Mouse (Mus musculus): ENCODE measurements around the gene Exph5.

The Exph5 gene

DNA sequence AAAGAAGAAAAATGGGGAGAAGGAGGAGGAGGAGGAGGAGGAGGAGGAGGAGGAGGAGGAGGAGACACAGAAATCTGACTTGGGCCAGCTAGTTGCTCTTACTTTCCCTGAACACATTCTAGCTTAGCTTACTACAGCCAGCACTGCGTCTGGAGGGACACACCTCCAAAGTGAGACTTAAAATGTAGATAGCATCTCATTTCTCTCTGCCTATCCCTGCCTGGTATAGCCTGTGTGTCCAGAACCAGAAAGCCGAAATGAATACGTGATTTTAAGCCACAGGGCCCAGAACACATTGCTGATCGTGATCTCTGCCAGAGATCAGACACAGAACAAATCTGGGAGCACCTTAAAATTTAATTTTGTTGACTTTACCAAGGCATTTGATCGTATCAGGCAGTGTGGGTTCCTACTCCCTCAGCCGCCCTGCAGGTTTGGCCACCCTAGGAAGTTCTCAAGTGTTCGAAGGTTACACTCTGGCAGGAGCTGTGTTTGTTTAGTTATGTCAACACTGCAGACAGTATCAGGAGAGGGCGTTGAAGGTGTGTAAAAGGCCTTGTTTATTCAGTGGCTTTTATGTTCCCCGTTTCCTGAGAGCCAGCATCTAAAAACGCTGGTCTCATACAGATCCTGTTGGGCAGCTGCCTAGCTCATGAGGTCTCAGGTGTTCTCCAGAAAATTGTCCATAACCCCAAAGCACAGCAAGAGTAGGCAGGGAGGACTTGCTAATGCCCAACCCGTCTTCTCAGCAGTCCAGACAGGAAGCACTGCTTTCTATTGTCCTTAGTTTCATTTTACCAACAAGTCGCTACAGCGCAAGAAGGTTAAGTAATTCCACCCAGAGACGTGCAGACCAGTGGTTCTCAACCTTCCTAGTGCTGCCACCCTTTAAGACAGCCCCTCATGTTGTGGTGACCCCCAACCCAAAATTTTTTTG lies 55.0 kb downstream of the Exph5 start:
- DNase-seq (ENCODE audit: low read depth, low spot score): no peak

DNA sequence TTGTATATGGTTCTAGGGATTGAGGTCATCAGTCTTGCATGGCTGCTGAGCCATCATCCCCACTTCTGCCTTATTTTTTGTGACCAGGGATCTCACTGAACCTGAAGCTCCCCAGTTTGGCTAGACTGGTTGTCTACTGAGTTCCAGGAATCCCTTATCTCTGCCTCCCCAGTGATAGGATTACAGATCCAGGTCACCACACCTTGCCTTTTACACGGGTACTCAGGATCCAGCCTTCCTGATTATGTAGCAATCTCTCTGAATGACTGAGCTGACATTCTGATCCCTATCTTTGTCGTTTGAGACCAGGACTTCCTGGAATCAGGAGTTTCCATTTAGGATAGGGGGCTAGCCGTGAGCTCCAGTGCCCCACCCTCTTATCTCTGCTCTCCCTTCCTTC lies 69.9 kb downstream of the Exph5 start:
- DNase-seq (ENCODE audit: low read depth, low spot score): no peak

- DNase-seq (ENCODE audit: low read depth, low spot score): no peak
These were observed 74.4 kb downstream of the Exph5 start for GRCm38 (mm10) chr9:53375907-53376306.

- no peak for DNase-seq (ENCODE audit: low read depth, low spot score)
These were observed 75.3 kb downstream of the Exph5 start for GRCm38 (mm10) chr9:53376820-53377219.

GRCm38 (mm10) chr9:53377597-53377996 lies 76.1 kb downstream of the Exph5 start:
- DNase-seq (ENCODE audit: low read depth, low spot score): no peak

DNA sequence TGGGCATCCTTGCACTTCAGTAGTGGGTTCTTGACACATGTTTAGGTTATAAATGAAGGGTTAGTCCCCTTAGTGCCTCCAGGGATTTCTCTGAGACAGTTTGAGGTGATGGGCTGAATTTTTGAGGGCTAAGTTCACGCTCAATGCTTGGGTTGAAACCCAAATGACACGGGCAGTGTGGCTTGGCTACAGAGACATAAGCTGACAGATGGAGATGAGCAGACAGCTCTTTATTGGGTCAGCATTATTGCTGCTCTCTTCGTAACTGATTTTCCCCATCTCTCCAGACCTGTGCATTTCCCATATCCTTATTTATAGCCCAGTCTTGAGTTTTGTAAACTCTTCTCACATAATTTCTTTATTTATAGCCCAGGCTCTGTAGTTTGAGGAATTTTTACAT lies 76.7 kb downstream of the Exph5 start:
- DNase-seq (ENCODE audit: low read depth, low spot score): no peak

DNA sequence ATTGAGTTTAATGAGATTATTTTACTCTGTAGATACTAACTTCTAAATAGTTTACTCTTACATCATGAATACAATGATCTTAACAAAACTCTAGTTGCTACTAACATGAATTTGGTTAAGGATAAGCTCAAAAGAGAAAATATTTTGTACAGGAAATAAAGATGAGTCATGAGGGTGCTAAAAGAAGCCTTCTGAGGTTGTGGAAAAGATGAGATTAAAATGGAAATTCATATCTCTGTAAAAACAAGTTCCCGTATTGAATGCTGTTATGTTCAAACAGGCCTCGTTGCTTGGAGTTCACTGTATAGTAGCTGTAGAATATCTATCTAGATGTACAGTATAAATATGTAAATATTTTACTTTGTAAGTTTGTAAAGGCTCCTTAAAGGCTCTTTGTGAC lies 79.1 kb downstream of the Exph5 start:
- no peak for DNase-seq (ENCODE audit: low read depth, low spot score)

- DNase-seq (ENCODE audit: low read depth, low spot score): no peak
These were observed 79.7 kb downstream of the Exph5 start for GRCm38 (mm10) chr9:53381113-53381615.

DNA sequence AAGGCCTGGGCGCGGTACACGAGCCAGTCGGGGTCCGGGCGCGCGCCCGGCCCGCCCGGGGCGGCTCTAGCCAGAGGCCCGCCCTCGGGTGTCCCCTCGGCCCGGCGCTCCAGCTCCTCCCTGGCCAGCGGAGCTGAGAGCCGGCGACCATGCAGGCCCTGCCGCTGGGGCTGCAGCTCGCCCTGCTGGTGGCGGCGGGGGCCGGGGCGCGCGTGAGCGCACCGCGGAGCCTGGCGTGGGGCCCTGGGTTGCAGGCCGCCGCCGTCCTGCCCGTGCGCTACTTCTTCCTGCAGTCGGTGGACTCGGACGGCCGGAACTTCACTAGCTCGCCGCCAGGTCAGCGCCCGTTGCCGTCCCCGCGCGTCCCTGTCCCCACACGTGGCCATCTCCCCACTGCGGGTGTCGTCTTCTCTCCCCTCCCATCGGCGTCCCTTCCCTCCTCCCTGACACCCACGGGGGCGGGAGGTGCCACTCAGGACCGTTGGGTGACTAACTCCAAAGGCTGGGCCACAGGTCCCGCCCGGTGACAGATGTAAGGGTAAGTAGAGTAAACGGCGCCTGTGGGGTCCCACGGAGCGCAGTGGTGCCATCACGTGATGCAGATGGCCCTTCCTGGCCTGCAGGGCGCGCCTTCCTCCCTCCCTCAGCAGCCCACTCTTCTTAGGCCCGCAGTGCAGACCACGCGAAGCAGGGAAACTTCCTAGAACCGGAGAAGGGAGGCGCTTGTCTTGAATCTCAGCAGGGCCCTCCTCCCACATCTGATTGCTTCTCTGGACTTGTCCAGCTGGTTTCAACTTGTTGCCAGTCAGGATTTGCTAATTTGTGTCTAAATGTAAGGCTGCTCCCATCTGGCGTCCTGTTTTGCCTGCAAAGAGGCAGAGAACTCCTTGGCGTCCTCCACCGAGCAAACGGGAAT lies 82.7 kb downstream of the Exph5 start, which contains the start of gene Kdelc2:
Kdelc2 (plus strand) TSS at position 75 of the 916 bp plus-strand sequence.
- DNase-seq (ENCODE audit: low read depth, low spot score): peak; percentile 41

GRCm38 (mm10) chr9:53384873-53385272 lies 83.4 kb downstream of the Exph5 start:
- no peak for DNase-seq (ENCODE audit: low read depth, low spot score)

DNA sequence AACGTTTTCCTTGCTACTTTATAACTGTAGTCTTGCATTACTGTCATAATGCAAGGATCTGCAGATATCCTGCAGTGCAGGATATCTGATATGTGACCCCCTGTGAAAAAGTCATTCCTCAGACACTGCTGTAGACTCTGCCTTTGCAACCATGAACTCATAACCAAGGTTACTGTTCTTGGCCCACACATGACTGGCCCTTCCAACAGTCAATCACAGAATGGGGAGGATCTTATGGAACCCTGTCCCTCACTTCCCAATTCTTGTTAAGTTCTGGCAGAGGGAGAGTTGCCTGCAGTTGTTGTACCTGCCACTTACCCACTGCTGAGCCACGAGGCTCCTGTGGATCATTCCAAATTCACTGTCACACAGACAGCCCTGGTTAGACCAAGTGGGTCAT lies 86.0 kb downstream of the Exph5 start:
- no peak for DNase-seq (ENCODE audit: low read depth, low spot score)

DNA sequence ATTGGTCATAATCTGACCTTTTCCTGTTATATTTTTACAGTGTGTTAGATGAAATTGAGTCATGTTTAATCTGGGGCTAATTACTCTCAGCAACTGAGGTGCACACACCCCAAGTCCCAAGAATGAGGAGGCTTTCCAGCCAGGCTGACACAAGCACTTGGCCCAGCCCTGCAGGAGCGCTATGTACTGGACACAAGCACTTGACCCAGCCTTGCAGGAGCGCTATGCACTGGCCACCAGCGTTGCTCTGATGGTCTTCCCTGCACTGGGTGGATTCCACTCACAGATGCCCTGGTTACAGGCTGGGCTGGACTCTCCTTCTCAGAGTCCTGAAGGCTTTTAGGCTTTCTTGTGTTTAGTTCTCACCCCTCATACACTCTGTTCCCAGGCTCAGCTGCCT lies 87.6 kb downstream of the Exph5 start:
- DNase-seq (ENCODE audit: low read depth, low spot score): no peak

DNA sequence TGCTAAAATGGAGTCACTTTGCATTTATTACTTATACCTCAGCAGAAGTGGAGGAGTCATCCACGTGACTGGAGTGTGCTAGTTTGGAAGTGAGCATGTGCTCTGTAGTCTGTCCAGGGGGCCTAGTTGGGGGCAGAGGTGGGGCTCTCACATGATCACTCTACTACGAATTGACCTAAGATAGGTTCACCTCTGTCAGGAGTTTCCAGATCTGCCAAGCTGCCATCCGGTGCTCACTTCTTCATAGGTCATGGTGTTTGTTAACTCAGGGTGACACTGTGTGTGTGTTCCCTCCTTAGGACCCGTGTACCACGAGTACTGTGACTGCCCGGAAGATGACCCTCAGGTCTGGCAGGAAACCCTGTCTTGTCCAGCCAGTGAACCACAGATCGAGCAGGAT lies 88.7 kb downstream of the Exph5 start:
- no peak for DNase-seq (ENCODE audit: low read depth, low spot score)

DNA sequence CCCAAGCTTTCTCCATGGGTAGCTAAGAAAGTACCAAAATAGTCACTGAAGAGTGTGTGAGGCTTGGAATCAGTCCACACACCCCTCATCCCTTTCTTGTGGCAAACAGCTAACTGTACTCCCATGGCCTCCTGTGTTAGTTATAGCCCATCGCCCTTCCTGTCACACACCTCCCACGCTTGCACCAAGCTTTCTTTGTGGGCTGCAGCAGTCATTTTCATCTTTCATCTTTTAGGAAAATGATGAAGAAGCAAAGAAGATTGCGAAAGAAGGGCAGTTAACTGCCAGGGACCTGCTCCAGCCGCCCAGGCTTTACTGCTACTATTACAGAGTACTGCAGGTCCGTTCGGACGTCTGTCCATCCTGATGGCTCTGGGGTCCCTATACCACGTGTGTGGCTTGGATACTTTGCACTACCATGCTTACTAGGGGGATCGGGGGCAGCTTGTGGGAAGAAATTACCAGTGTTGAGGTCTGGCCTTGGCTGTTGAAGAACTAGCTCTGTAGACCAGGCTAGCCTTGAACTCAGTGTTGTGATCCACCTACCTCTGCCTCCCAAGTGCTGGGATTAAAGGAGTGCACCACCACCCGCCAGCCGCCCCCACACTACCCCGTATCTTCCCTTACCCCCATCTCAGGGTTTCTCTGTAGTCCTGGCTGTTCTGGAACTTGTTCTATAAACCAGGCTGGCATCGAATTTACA lies 96.4 kb downstream of the Exph5 start:
- no peak for DNase-seq (ENCODE audit: low read depth, low spot score)

- DNase-seq (ENCODE audit: low read depth, low spot score): peak; percentile 35
These were observed 96.9 kb downstream of the Exph5 start for GRCm38 (mm10) chr9:53398388-53398700.

- no peak for DNase-seq (ENCODE audit: low read depth, low spot score)
These were observed 98.1 kb downstream of the Exph5 start for GRCm38 (mm10) chr9:53399537-53399936.

GRCm38 (mm10) chr9:53400696-53401095 lies 99.2 kb downstream of the Exph5 start:
- no peak for DNase-seq (ENCODE audit: low read depth, low spot score)

DNA sequence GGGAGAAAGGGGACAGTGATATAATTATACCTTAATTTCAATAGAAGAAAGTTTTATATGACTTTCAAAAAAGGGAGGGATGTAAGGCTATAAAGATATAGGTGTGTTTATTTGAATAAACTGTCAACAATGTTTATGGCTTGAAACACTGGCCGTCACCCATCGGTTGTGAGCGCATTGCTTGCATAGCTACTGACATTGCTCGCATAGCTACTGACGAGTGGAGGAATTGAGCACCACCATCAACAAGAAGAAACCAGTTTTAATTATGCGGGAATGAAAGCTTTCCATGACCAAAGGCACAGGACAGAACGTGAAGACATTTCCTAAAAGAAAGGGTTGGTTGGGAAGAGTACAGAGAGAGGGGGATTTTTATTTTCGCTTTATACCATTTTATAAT lies 99.7 kb downstream of the Exph5 start:
- DNase-seq (ENCODE audit: low read depth, low spot score): no peak

GRCm38 (mm10) chr9:53402291-53402711 lies 100.8 kb downstream of the Exph5 start, which contains the start of gene 4930550C14Rik:
Gene 4930550C14Rik, plus strand, starts transcription at chr9:53402325.
- no peak for DNase-seq (ENCODE audit: low read depth, low spot score)

DNA sequence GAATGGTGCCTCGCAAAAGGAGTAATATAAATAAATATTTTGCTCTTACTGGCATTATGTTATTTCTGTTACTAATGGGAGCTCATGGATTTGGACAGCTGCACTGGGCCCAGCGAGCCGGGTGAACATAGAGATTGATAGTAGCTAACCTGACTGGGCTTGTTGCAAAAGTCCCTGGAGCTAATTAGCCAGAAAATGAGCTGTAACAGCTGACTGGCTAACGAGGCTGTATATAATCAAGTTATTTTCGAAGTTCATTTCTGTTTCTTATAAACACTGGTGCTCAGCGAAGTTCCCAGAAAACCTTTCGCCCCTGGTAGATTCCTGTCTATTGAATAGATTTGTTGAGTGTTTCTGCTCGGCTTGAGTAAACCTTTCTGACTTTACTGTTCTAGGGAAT lies 101.5 kb downstream of the Exph5 start:
- no peak for DNase-seq (ENCODE audit: low read depth, low spot score)

DNA sequence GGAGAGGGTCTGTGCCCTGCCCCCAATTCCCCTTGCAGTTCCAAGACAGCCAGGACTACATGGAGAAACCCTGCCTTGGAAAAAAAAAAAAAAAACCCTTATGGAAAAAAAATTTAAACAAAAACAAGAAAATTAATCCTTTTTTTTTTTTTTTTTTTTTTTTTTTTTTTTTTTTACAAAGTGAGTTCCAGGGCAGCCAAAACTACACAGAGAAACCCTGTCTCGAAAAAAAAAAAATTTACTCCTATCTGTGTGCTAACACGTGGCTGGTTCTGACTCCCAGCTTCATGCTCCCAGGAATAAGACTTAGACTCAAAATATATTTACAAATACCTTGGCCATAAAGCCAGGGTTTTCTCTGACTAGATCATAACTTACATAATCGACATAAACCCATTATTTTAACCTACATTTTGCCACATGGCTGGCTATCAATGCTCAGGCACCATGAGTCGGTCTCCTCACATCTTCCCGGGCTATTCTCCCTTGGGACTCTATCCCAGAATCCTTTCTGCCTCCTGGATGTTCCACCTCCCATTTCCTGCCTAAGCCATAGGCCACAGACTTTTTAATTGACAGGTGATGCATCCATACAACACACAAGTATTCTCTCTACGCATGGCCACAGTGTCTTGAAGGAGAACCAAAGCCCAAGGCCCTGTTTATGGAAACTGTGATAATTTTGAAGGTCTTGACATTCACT lies 102.7 kb downstream of the Exph5 start:
- DNase-seq (ENCODE audit: low read depth, low spot score): no peak
